Mouse (Mus musculus) heart, embryonic 11.5 days (tissue): Measurements from ENCODE around the gene Zswim8. TPM values are rescaled to one million over a fixed set of nuclear protein-coding genes. Genes with fewer than 3 reads are reported as not detected.
A peak's percentile ranks its signal among the peaks of the same experiment; 100 is the strongest.

Source experiments
- ATAC-seq: fragments of 200-750 bp; cut with Nextera tagmentation; replicated peaks from 2 replicates; pipeline ENCODE4 v1.8.0; 2017; ENCODE audit warnings: moderate library complexity; ENCODE audit not compliant: insufficient number of reproducible peaks, low FRiP score, low TSS enrichment
- H3K27ac ChIP-seq: fragments of 300-500 bp; sonication (generic); 2 replicates; pipeline ENCODE4 v1.5.1; 2014; ENCODE audit warnings: mild to moderate bottlenecking, low read depth, low read length
- H3K27me3 ChIP-seq: fragments of 300-500 bp; sonication (generic); 2 replicates; pipeline ENCODE4 v1.6.1; 2014; ENCODE audit warnings: mild to moderate bottlenecking, low read length, mixed read lengths; ENCODE audit not compliant: control insufficient read depth, insufficient read depth
- H3K36me3 ChIP-seq: fragments of 300-500 bp; sonication (generic); 2 replicates; pipeline ENCODE4 v1.6.1; 2014; ENCODE audit warnings: mild to moderate bottlenecking, low read length, moderate library complexity, mixed read lengths; ENCODE audit not compliant: control insufficient read depth, insufficient read depth
- H3K4me1 ChIP-seq: fragments of 300-500 bp; sonication (generic); 2 replicates; pipeline ENCODE4 v1.6.1; 2014; ENCODE audit warnings: low read length; ENCODE audit not compliant: control insufficient read depth, insufficient read depth
- H3K4me2 ChIP-seq: fragments of 300-500 bp; sonication (generic); 2 replicates; pipeline ENCODE4 v1.6.1; 2014; ENCODE audit warnings: mild to moderate bottlenecking, moderate library complexity
- H3K4me3 ChIP-seq: fragments of 300-500 bp; sonication (generic); 2 replicates; pipeline ENCODE4 v1.5.1; 2014; ENCODE audit warnings: low read depth, low read length
- H3K9ac ChIP-seq: fragments of 300-500 bp; sonication (generic); 2 replicates; pipeline ENCODE4 v1.6.1; 2014; ENCODE audit warnings: mild to moderate bottlenecking, low read depth, low read length, moderate library complexity
- H3K9me3 ChIP-seq: fragments of 300-500 bp; sonication (generic); replicated peaks from 2 replicates; pipeline ENCODE4 v1.6.1; 2016; ENCODE audit warnings: low read length; ENCODE audit not compliant: control insufficient read depth
- WGBS: fragments of 180-500 bp; shearing (Covaris S2); extraction: QIAGEN DNeasy Blood & Tissue Kit; methylation state at CpG from one replicate; pipeline ENCODE4 v1.1.7; 2014; ENCODE audit not compliant: insufficient replicate concordance; 5-methylcytosine and 5-hydroxymethylcytosine counted together
- polyA plus RNA-seq: library from polyadenylated mRNA; unstranded; fragments of >200 nt; fragmentation: Nextera tagmentation; extraction: Ambion mirVana; gene quantifications from 2 replicates; pipeline ENCODE4 v1.2.1, GENCODE M21; 2014

Gene Zswim8
- polyA plus RNA-seq, 1 experiment from 2014 or later: 24.1 TPM

- Histone ChIP-seq H3K9me3 (no peaks in the 10 kb centered on the region), H3K4me2 (no peak overlapping the region), H3K36me3 (peaks cover 30% of the 10 kb centered on the region), H3K27me3 (no peaks in the 10 kb centered on the region), H3K9ac (no peak overlapping the region), H3K4me3 (no peak overlapping the region), H3K27ac (no peak overlapping the region), H3K4me1 (peaks cover 13% of the 10 kb centered on the region)
- 86% methylated on average over 9 of the region's 9 CpGs for WGBS
- ATAC-seq: no peak
Observed at GRCm38 (mm10) chr14:20730853-20731602, 23.7 kb downstream of the Zswim8 start.

GRCm38 (mm10) chr14:20733041-20733951 is 25.9 kb downstream of the Zswim8 start:
- Histone ChIP-seq H3K9me3 (no peaks in the 10 kb centered on the region), H3K4me2 (peak overlapping the region; percentile 71), H3K27me3 (no peaks in the 10 kb centered on the region), H3K36me3 (peaks cover 27% of the 10 kb centered on the region), H3K4me1 (peaks cover 19% of the 10 kb centered on the region), H3K4me3 (peak overlapping the region; percentile 84), H3K27ac (peak overlapping the region; percentile 89), H3K9ac (peak overlapping the region; percentile 93)
- 42% methylated on average over 12 of the region's 12 CpGs for WGBS
- no peak for ATAC-seq

GRCm38 (mm10) chr14:20733952-20734774 is 26.8 kb downstream of the Zswim8 start, which contains the start of gene Ndst2:
TSS of gene Ndst2 (minus strand) at chr14:20734562.
- peak within 1 kb of the TSS; percentile 84 for H3K4me3 ChIP-seq
- H3K27ac ChIP-seq: peak within 1 kb of the TSS; percentile 89
- no peaks in the 10 kb centered on the region for H3K27me3 ChIP-seq
- ATAC-seq: peak; percentile 98
- peak within 1 kb of the TSS; percentile 71 for H3K4me2 ChIP-seq
- H3K36me3 ChIP-seq: peaks cover 29% of the 10 kb centered on the region
- H3K4me1 ChIP-seq: peaks cover 22% of the 10 kb centered on the region
- WGBS: under 1% methylated on average over 76 of the region's 81 CpGs
- H3K9me3 ChIP-seq: no peaks in the 10 kb centered on the region
- peak within 1 kb of the TSS; percentile 93 for H3K9ac ChIP-seq

GRCm38 (mm10) chr14:20735052-20735451 is 27.7 kb downstream of the Zswim8 start:
- no peak overlapping the region for H3K4me3 ChIP-seq
- H3K27ac ChIP-seq: peak overlapping the region; percentile 89
- no peak overlapping the region for H3K9ac ChIP-seq
- no peaks in the 10 kb centered on the region for H3K27me3 ChIP-seq
- peaks cover 21% of the 10 kb centered on the region for H3K36me3 ChIP-seq
- peaks cover 22% of the 10 kb centered on the region for H3K4me1 ChIP-seq
- H3K4me2 ChIP-seq: no peak overlapping the region; the same call in 1 of the 2 replicates
- no peak for ATAC-seq
- H3K9me3 ChIP-seq: no peaks in the 10 kb centered on the region
- WGBS: 58% methylated on average over 2 of the region's 2 CpGs

GRCm38 (mm10) chr14:20735892-20736390 is 28.6 kb downstream of the Zswim8 start:
- peaks cover 20% of the 10 kb centered on the region for H3K36me3 ChIP-seq
- no peak for ATAC-seq
- peaks cover 22% of the 10 kb centered on the region for H3K4me1 ChIP-seq
- H3K9me3 ChIP-seq: no peaks in the 10 kb centered on the region
- 0 out of 2 replicates have a peak overlapping the region, but pooled peaks have one; percentile 16 for H3K27ac ChIP-seq
- H3K27me3 ChIP-seq: no peaks in the 10 kb centered on the region
- no peak overlapping the region for H3K4me2 ChIP-seq
- no peak overlapping the region for H3K4me3 ChIP-seq
- WGBS: 78% methylated on average over 13 of the region's 13 CpGs
- H3K9ac ChIP-seq: no peak overlapping the region

GRCm38 (mm10) chr14:20737306-20737705 is 30.0 kb downstream of the Zswim8 start:
- 34% methylated on average over 14 of the region's 14 CpGs for WGBS
- peaks cover 22% of the 10 kb centered on the region for H3K36me3 ChIP-seq
- no peak for ATAC-seq

GRCm38 (mm10) chr14:20738511-20738910 is 31.2 kb downstream of the Zswim8 start:
- 0 out of 2 replicates have a peak overlapping the region, but pooled peaks have one; percentile 10 for H3K27ac ChIP-seq
- no peak overlapping the region for H3K4me2 ChIP-seq
- H3K4me3 ChIP-seq: no peak overlapping the region
- peak overlapping the region; percentile 16; the same call in 1 of the 2 replicates for H3K9ac ChIP-seq
- H3K4me1 ChIP-seq: peaks cover 22% of the 10 kb centered on the region
- H3K36me3 ChIP-seq: peaks cover 28% of the 10 kb centered on the region
- ATAC-seq: no peak
- no peaks in the 10 kb centered on the region for H3K9me3 ChIP-seq
- WGBS: 60% methylated on average over 8 of the region's 8 CpGs
- H3K27me3 ChIP-seq: no peaks in the 10 kb centered on the region

More at GRCm38 (mm10) chr14:20737306-20737705, 30.0 kb downstream of the Zswim8 start:
- H3K9ac ChIP-seq: no peak overlapping the region
- peaks cover 22% of the 10 kb centered on the region for H3K4me1 ChIP-seq
- no peak overlapping the region; the same call in 1 of the 2 replicates for H3K4me2 ChIP-seq
- no peaks in the 10 kb centered on the region for H3K27me3 ChIP-seq
- no peaks in the 10 kb centered on the region for H3K9me3 ChIP-seq
- H3K27ac ChIP-seq: no peak overlapping the region
- no peak overlapping the region for H3K4me3 ChIP-seq
